Mouse (Mus musculus) stomach, embryonic 16.5 days (tissue): ENCODE measurements at regions not wholly inside any gene's neighbourhood (a gene's known extent, or its start where the extent isn't known, plus 50 kb on each side); places are given as distances from the start of the nearest gene placed in this dataset.

ENCODE experiments used
- ATAC-seq: fragments of 200-750 bp; cut with Nextera tagmentation; 2 replicates; pipeline ENCODE4 v1.8.0; 2017; ENCODE audit warnings: moderate number of reproducible peaks, moderate TSS enrichment; ENCODE audit not compliant: insufficient read depth, low FRiP score
- H3K27ac ChIP-seq: fragments of 300-500 bp; sonication (generic); 2 replicates; pipeline ENCODE4 v1.5.1; 2014; ENCODE audit warnings: low read length
- H3K27me3 ChIP-seq: fragments of 300-500 bp; sonication (generic); 2 replicates; pipeline ENCODE4 v1.6.1; 2014; ENCODE audit warnings: low read length, control low read depth, mixed read lengths; ENCODE audit not compliant: control insufficient read depth, insufficient read depth
- H3K36me3 ChIP-seq: fragments of 300-500 bp; sonication (generic); 2 replicates; pipeline ENCODE4 v1.6.1; 2014; ENCODE audit warnings: low read length; ENCODE audit not compliant: control insufficient read depth, insufficient read depth
- H3K4me1 ChIP-seq: fragments of 300-500 bp; sonication (generic); 2 replicates; pipeline ENCODE4 v1.6.1; 2014; ENCODE audit warnings: low read length, control low read depth, mixed read lengths; ENCODE audit not compliant: control insufficient read depth, insufficient read depth
- H3K4me2 ChIP-seq: fragments of 300-500 bp; sonication (generic); 2 replicates; pipeline ENCODE4 v1.6.1; 2014; ENCODE audit warnings: low read depth, low read length, mixed read lengths
- H3K4me3 ChIP-seq: fragments of 300-500 bp; sonication (generic); replicated peaks from 2 replicates; pipeline ENCODE4 v1.5.1; 2014; ENCODE audit warnings: mild to moderate bottlenecking, low read length
- H3K9ac ChIP-seq: fragments of 300-500 bp; sonication (generic); 2 replicates; pipeline ENCODE4 v1.6.1; 2014; ENCODE audit warnings: low read length
- H3K9me3 ChIP-seq: fragments of 300-500 bp; sonication (generic); replicated peaks from 2 replicates; pipeline ENCODE4 v1.6.1; 2016; ENCODE audit warnings: low read length, control low read depth; ENCODE audit not compliant: control insufficient read depth
- WGBS: fragments of 180-500 bp; shearing (Covaris S2); extraction: QIAGEN DNeasy Blood & Tissue Kit; methylation state at CpG from one replicate; pipeline ENCODE4 v1.1.7; 2014; 5-methylcytosine and 5-hydroxymethylcytosine counted together

- Histone ChIP-seq H3K4me1 (no peaks in the 10 kb centered on the region), H3K4me2 (no peak overlapping the region), H3K9me3 (no peaks in the 10 kb centered on the region), H3K36me3 (no peaks in the 10 kb centered on the region), H3K9ac (no peak overlapping the region), H3K4me3 (no peak overlapping the region), H3K27ac (no peak overlapping the region), H3K27me3 (no peaks in the 10 kb centered on the region)
- 80% methylated on average over 3 of the region's 3 CpGs for WGBS
- ATAC-seq: no peak
Measured at GRCm38 (mm10) chr12:107127591-107127990, 360.8 kb upstream of the 3110018I06Rik start.

- H3K4me2 ChIP-seq: no peak overlapping the region
- H3K4me1 ChIP-seq: no peaks in the 10 kb centered on the region
- no peaks in the 10 kb centered on the region for H3K9me3 ChIP-seq
- no peak overlapping the region for H3K4me3 ChIP-seq
- H3K27me3 ChIP-seq: no peaks in the 10 kb centered on the region
- H3K27ac ChIP-seq: no peak overlapping the region
- WGBS: 72% methylated on average over 6 of the region's 6 CpGs
- no peak overlapping the region for H3K9ac ChIP-seq
- no peak for ATAC-seq
- no peaks in the 10 kb centered on the region for H3K36me3 ChIP-seq
Measured at GRCm38 (mm10) chr12:107129232-107129631, 359.2 kb upstream of the 3110018I06Rik start.

GRCm38 (mm10) chr12:107131351-107131750 lies 357.1 kb upstream of the 3110018I06Rik start:
- H3K27ac ChIP-seq: no peak overlapping the region
- ATAC-seq: no peak
- no peaks in the 10 kb centered on the region for H3K27me3 ChIP-seq
- H3K4me2 ChIP-seq: no peak overlapping the region
- H3K9ac ChIP-seq: no peak overlapping the region
- 66% methylated on average over 7 of the region's 7 CpGs for WGBS
- no peaks in the 10 kb centered on the region for H3K9me3 ChIP-seq
- H3K4me1 ChIP-seq: no peaks in the 10 kb centered on the region
- no peak overlapping the region for H3K4me3 ChIP-seq
- H3K36me3 ChIP-seq: no peaks in the 10 kb centered on the region

GRCm38 (mm10) chr12:107131841-107132240 lies 356.6 kb upstream of the 3110018I06Rik start:
- Histone ChIP-seq H3K9me3 (no peaks in the 10 kb centered on the region), H3K27ac (no peak overlapping the region), H3K27me3 (no peaks in the 10 kb centered on the region), H3K9ac (no peak overlapping the region), H3K4me1 (no peaks in the 10 kb centered on the region), H3K36me3 (no peaks in the 10 kb centered on the region), H3K4me2 (no peak overlapping the region), H3K4me3 (no peak overlapping the region)
- 54% methylated on average over 6 of the region's 6 CpGs for WGBS
- ATAC-seq: no peak

- Histone ChIP-seq H3K9me3 (no peaks in the 10 kb centered on the region), H3K9ac (no peak overlapping the region), H3K4me2 (no peak overlapping the region), H3K4me1 (no peaks in the 10 kb centered on the region), H3K27ac (no peak overlapping the region), H3K27me3 (no peaks in the 10 kb centered on the region), H3K36me3 (no peaks in the 10 kb centered on the region), H3K4me3 (no peak overlapping the region)
- 65% methylated on average over 3 of the region's 3 CpGs for WGBS
- no peak for ATAC-seq
Measured at GRCm38 (mm10) chr12:107132501-107132900, 355.9 kb upstream of the 3110018I06Rik start.

GRCm38 (mm10) chr12:107134353-107134752 lies 354.1 kb upstream of the 3110018I06Rik start:
- no peak overlapping the region for H3K4me3 ChIP-seq
- no peak overlapping the region for H3K9ac ChIP-seq
- no peaks in the 10 kb centered on the region for H3K4me1 ChIP-seq
- WGBS: 91% methylated on average over 3 of the region's 3 CpGs
- H3K4me2 ChIP-seq: no peak overlapping the region
- H3K9me3 ChIP-seq: no peaks in the 10 kb centered on the region
- no peaks in the 10 kb centered on the region for H3K36me3 ChIP-seq
- ATAC-seq: no peak
- no peaks in the 10 kb centered on the region for H3K27me3 ChIP-seq
- no peak overlapping the region for H3K27ac ChIP-seq

GRCm38 (mm10) chr12:107138677-107139400 lies 349.6 kb upstream of the 3110018I06Rik start:
- Histone ChIP-seq H3K4me2 (no peak overlapping the region), H3K27ac (no peak overlapping the region), H3K36me3 (no peaks in the 10 kb centered on the region), H3K9me3 (no peaks in the 10 kb centered on the region), H3K9ac (no peak overlapping the region), H3K27me3 (no peaks in the 10 kb centered on the region), H3K4me3 (no peak overlapping the region), H3K4me1 (no peaks in the 10 kb centered on the region)
- ATAC-seq: no peak
- 91% methylated on average over 8 of the region's 8 CpGs for WGBS

- Histone ChIP-seq H3K4me3 (no peak overlapping the region), H3K4me1 (no peaks in the 10 kb centered on the region), H3K9me3 (no peaks in the 10 kb centered on the region), H3K36me3 (no peaks in the 10 kb centered on the region), H3K4me2 (no peak overlapping the region), H3K27me3 (no peaks in the 10 kb centered on the region), H3K9ac (no peak overlapping the region), H3K27ac (no peak overlapping the region)
- WGBS: 81% methylated on average over 9 of the region's 9 CpGs
- ATAC-seq: no peak
Measured at GRCm38 (mm10) chr12:107140957-107141595, 347.4 kb upstream of the 3110018I06Rik start.

- no peak overlapping the region for H3K9ac ChIP-seq
- H3K4me3 ChIP-seq: no peak overlapping the region
- no peaks in the 10 kb centered on the region for H3K36me3 ChIP-seq
- H3K27ac ChIP-seq: no peak overlapping the region
- no peaks in the 10 kb centered on the region for H3K4me1 ChIP-seq
- H3K4me2 ChIP-seq: no peak overlapping the region
- no peaks in the 10 kb centered on the region for H3K9me3 ChIP-seq
- no peaks in the 10 kb centered on the region for H3K27me3 ChIP-seq
- no peak for ATAC-seq
- 87% methylated on average over 6 of the region's 6 CpGs for WGBS
Measured at GRCm38 (mm10) chr12:107142226-107142625, 346.2 kb upstream of the 3110018I06Rik start.
